Mouse (Mus musculus): ENCODE measurements at regions not wholly inside any gene's neighbourhood (a gene's known extent, or its start where the extent isn't known, plus 50 kb on each side); places are given as distances from the start of the nearest gene placed in this dataset.

DNA sequence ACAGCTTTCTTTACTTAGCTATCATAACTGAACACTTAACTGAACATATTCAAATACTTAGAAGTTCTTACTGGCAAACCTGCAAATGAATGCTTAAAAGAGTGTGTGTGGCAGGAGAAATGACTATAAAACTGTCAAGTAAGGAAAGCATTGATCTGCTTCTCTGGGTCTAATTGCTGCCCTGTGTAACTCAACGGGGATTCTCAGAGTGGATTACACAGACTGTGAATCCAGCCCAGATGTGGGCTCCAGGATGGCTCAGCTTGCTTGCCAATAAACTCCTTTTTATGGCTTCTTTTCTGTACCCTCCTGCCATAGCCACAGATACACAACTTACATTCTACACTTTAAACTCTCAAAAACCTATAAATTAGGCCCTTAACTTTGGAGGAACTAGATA lies 123.3 kb upstream of the Pitx2 start:
- no peak for TF ChIP-seq CTCF (IDR thresholded peaks at IDR 0.05)
- TF ChIP-seq EP300 (IDR thresholded peaks at IDR 0.05), result no peak

All from lung, postnatal 0 days (tissue).